Mouse (Mus musculus): Measurements from ENCODE around the gene Prf1. TPM values are rescaled to one million over a fixed set of nuclear protein-coding genes. Genes with fewer than 3 reads are reported as not detected.

The Prf1 gene
- polyA plus RNA-seq, 1 experiment from 2014 or later, result not detected

- Histone ChIP-seq H3K9me3 (no peaks in the 10 kb centered on the region), H3K27ac (replicated peaks) (no peak overlapping the region), H3K27me3 (no peaks in the 10 kb centered on the region), H3K9ac (replicated peaks) (no peak overlapping the region), H3K4me1 (no peaks in the 10 kb centered on the region), H3K4me2 (replicated peaks) (no peak overlapping the region), H3K36me3 (no peaks in the 10 kb centered on the region), H3K4me3 (no peak overlapping the region)
- 82% methylated on average over 8 of the region's 8 CpGs for WGBS
- ATAC-seq (ENCODE audit: low FRiP score, low read depth), result no peak
Observed at GRCm38 (mm10) chr10:61294242-61294641, 3.4 kb upstream of the Prf1 start.

- H3K4me1 ChIP-seq, result no peaks in the 10 kb centered on the region
- H3K4me2 ChIP-seq (replicated peaks), result no peak overlapping the region
- no peak for ATAC-seq (ENCODE audit: low FRiP score, low read depth)
- no peak overlapping the region for H3K27ac ChIP-seq (replicated peaks)
- WGBS, result 83% methylated on average over 8 of the region's 8 CpGs
- H3K9ac ChIP-seq (replicated peaks), result no peak overlapping the region
- no peaks in the 10 kb centered on the region for H3K9me3 ChIP-seq
- H3K27me3 ChIP-seq, result no peaks in the 10 kb centered on the region
- H3K4me3 ChIP-seq, result no peak overlapping the region
- H3K36me3 ChIP-seq, result no peaks in the 10 kb centered on the region
Observed at GRCm38 (mm10) chr10:61296713-61297445, 754 bp upstream of the Prf1 start.

DNA sequence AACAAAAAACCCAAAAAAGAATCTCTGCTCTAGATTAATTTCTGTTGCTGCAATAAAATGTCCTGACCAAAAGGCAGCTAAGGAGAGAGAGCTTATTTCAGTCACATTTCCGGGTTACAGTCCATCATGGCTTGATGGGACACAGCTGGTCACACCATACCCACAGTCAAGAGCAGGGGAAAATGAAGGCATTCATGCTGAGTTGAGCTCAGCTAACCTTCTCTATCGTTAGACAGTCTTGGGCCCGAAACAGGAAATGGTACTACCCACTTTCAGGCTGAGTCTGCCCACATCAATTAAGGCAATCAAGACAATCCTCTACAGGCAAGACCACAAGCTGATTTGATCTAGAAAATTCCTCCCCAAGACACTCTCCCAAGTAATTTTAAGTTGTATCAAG lies 3.4 kb downstream of the Prf1 start:
- H3K27me3 ChIP-seq, result no peaks in the 10 kb centered on the region

DNA sequence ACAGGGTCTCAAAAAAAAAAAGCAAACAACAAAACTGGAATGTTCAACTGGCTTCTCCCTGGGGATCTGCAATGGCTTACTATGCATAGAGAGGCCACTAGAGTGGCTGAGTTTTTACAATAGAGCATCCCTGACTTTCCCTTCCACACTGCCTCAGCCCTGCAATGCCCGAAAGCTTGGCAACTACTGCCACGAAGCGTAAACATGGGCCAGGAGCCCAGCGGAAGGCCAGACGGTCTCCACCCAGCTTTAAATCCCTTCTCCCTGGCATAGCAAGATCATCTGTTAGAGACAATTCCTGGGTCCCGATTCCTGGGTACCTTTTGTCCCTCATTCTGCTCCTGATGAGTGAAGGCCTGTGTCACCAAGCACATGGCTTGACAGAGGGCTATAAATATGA lies 6.4 kb downstream of the Prf1 start:
- no peaks in the 10 kb centered on the region for H3K4me1 ChIP-seq
- H3K9me3 ChIP-seq, result no peaks in the 10 kb centered on the region
- H3K4me2 ChIP-seq (replicated peaks), result no peak overlapping the region
- no peak overlapping the region for H3K9ac ChIP-seq (replicated peaks)
- no peak overlapping the region for H3K27ac ChIP-seq (replicated peaks)
- no peak for ATAC-seq (ENCODE audit: low FRiP score, low read depth)
- no peak overlapping the region for H3K4me3 ChIP-seq
- H3K36me3 ChIP-seq, result no peaks in the 10 kb centered on the region
- whole genome bisulfite sequencing, result 82% methylated on average over 6 of the region's 6 CpGs
- no peaks in the 10 kb centered on the region for H3K27me3 ChIP-seq

More for the DNA sequence above, 3.4 kb downstream of the Prf1 start:
- ATAC-seq (ENCODE audit: low FRiP score, low read depth), result no peak
- Histone ChIP-seq H3K4me1 (no peaks in the 10 kb centered on the region), H3K9ac (replicated peaks) (no peak overlapping the region), H3K9me3 (no peaks in the 10 kb centered on the region), H3K36me3 (no peaks in the 10 kb centered on the region), H3K27ac (replicated peaks) (no peak overlapping the region), H3K4me2 (replicated peaks) (no peak overlapping the region), H3K4me3 (no peak overlapping the region)
- 91% methylated on average over 3 of the region's 3 CpGs for WGBS

DNA sequence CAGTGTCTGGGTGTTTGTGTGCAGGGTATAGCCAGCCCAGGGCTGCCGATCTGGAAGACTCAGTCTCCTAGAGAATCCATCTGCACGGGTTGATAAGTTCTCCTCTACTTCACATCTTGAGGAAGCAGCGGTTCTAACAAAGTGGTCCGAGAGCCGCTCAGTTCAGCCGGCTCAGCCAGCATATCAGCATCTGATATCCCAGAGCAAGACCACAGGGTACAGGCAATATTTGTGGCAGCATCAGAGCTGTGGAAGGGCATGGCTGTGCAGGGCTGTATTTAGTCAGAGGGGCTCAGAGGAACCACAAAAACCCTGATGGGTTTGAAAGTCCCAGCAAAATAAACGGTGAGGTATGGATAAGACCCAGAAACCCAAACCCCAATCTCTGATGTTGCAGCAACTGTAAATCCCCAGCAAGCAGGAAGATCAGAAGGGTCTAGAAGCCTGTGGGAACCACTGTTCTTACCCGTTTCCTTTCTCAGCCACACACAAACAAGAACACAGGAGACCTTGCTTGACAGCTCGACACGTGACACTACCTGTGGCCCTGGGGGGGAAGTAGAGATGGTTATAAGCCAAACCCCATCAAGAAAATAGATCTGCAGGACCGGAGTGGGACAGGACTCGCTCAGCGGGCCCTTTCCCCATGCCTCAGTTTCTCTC lies 8.4 kb downstream of the Prf1 start:
- no peak overlapping the region for H3K27ac ChIP-seq (replicated peaks)
- no peak overlapping the region for H3K4me3 ChIP-seq
- H3K4me1 ChIP-seq, result no peaks in the 10 kb centered on the region
- no peaks in the 10 kb centered on the region for H3K27me3 ChIP-seq
- no peak overlapping the region for H3K4me2 ChIP-seq (replicated peaks)
- no peaks in the 10 kb centered on the region for H3K9me3 ChIP-seq
- no peaks in the 10 kb centered on the region for H3K36me3 ChIP-seq
- no peak overlapping the region for H3K9ac ChIP-seq (replicated peaks)
- 90% methylated on average over 13 of the region's 13 CpGs for WGBS
- no peak for ATAC-seq (ENCODE audit: low FRiP score, low read depth)

GRCm38 (mm10) chr10:61308706-61309320 lies 11.2 kb downstream of the Prf1 start:
- no peak for ATAC-seq (ENCODE audit: low FRiP score, low read depth)
- H3K9ac ChIP-seq (replicated peaks), result no peak overlapping the region
- WGBS, result 56% methylated on average over 12 of the region's 12 CpGs

DNA sequence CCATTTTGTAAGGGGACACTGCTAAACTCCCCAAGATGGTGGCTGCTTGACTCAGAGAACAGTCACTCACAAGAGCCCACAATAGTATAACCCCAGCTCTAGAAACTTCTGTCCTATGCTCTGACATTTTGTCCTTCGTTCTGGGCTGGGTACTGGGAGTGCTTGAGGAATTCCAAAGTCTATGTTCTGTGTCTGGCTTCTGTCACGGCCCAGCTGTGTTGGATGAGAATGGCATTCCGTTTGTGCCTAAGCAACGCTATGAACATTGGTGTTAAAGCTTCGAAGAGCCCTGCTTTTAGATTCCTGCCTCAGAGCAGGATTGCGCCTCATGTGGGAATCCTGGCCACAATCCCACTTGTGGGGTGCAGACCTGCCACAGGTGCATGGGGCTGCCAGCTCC lies 14.5 kb downstream of the Prf1 start:
- H3K4me1 ChIP-seq, result peaks cover 7% of the 10 kb centered on the region; the same call in 1 of the 2 replicates
- ATAC-seq (ENCODE audit: low FRiP score, low read depth), result no peak
- no peak overlapping the region for H3K27ac ChIP-seq (replicated peaks)
- no peak overlapping the region for H3K9ac ChIP-seq (replicated peaks)
- H3K4me3 ChIP-seq, result no peak overlapping the region
- no peaks in the 10 kb centered on the region for H3K36me3 ChIP-seq
- WGBS, result 92% methylated on average over 6 of the region's 6 CpGs
- H3K4me2 ChIP-seq (replicated peaks), result no peak overlapping the region
- H3K27me3 ChIP-seq, result no peaks in the 10 kb centered on the region
- H3K9me3 ChIP-seq, result no peaks in the 10 kb centered on the region

More at GRCm38 (mm10) chr10:61308706-61309320, 11.2 kb downstream of the Prf1 start:
- no peak overlapping the region for H3K4me2 ChIP-seq (replicated peaks)
- no peak overlapping the region for H3K27ac ChIP-seq (replicated peaks)
- no peaks in the 10 kb centered on the region for H3K4me1 ChIP-seq
- no peaks in the 10 kb centered on the region for H3K36me3 ChIP-seq
- H3K4me3 ChIP-seq, result no peak overlapping the region
- no peaks in the 10 kb centered on the region for H3K9me3 ChIP-seq
- no peaks in the 10 kb centered on the region for H3K27me3 ChIP-seq

GRCm38 (mm10) chr10:61312754-61313153 lies 15.1 kb downstream of the Prf1 start:
- Histone ChIP-seq H3K9me3 (no peaks in the 10 kb centered on the region), H3K4me1 (peaks cover 7% of the 10 kb centered on the region; the same call in 1 of the 2 replicates), H3K9ac (replicated peaks) (no peak overlapping the region), H3K27ac (replicated peaks) (no peak overlapping the region), H3K36me3 (no peaks in the 10 kb centered on the region), H3K4me3 (no peak overlapping the region), H3K27me3 (no peaks in the 10 kb centered on the region), H3K4me2 (replicated peaks) (no peak overlapping the region)
- ATAC-seq (ENCODE audit: low FRiP score, low read depth), result no peak
- 77% methylated on average over 7 of the region's 7 CpGs for WGBS

GRCm38 (mm10) chr10:61313750-61314149 lies 16.1 kb downstream of the Prf1 start:
- 74% methylated on average over 7 of the region's 7 CpGs for WGBS
- Histone ChIP-seq H3K4me3 (no peak overlapping the region), H3K4me2 (replicated peaks) (no peak overlapping the region), H3K27me3 (no peaks in the 10 kb centered on the region), H3K9me3 (no peaks in the 10 kb centered on the region), H3K27ac (replicated peaks) (no peak overlapping the region), H3K4me1 (peaks cover 7% of the 10 kb centered on the region; the same call in 1 of the 2 replicates), H3K36me3 (no peaks in the 10 kb centered on the region), H3K9ac (replicated peaks) (no peak overlapping the region)
- no peak for ATAC-seq (ENCODE audit: low FRiP score, low read depth)

- H3K36me3 ChIP-seq, result 0 out of 2 replicates have a peak, but pooled peaks cover 4% of the 10 kb centered on the region
- no peak overlapping the region for H3K27ac ChIP-seq (replicated peaks)
- no peaks in the 10 kb centered on the region for H3K9me3 ChIP-seq
- no peaks in the 10 kb centered on the region for H3K27me3 ChIP-seq
- H3K9ac ChIP-seq (replicated peaks), result no peak overlapping the region
- H3K4me2 ChIP-seq (replicated peaks), result no peak overlapping the region
- H3K4me3 ChIP-seq, result no peak overlapping the region
- H3K4me1 ChIP-seq, result peaks cover 7% of the 10 kb centered on the region; the same call in 1 of the 2 replicates
- WGBS, result 17% methylated on average over 9 of the region's 9 CpGs
- no peak for ATAC-seq (ENCODE audit: low FRiP score, low read depth)
Observed at GRCm38 (mm10) chr10:61315324-61315880, 17.8 kb downstream of the Prf1 start.

DNA sequence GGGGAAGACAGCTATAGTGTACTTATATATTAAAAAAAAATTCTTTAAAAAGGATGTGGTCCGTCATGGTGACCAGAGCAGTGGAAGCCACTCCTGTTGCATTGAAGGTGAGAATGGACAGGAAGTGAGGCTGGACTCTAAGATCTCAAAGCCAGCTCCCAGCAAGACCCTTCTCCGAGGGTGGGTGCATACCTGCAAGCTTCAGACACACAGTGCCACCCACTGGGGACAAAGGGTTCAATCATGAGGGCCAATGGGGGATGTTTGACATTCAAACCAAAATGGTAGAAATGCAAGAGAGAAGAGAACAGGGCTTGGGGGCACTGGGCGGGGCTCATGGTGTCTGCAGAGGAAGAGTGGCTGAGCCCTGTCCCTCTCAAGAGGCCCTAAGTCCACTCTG lies 20.9 kb downstream of the Prf1 start:
- Histone ChIP-seq H3K9ac (replicated peaks) (no peak overlapping the region), H3K4me1 (peaks cover 7% of the 10 kb centered on the region; the same call in 1 of the 2 replicates), H3K27me3 (no peaks in the 10 kb centered on the region), H3K4me3 (no peak overlapping the region), H3K27ac (replicated peaks) (no peak overlapping the region), H3K9me3 (no peaks in the 10 kb centered on the region), H3K4me2 (replicated peaks) (no peak overlapping the region), H3K36me3 (0 out of 2 replicates have a peak, but pooled peaks cover 4% of the 10 kb centered on the region)
- 90% methylated on average over 3 of the region's 3 CpGs for WGBS
- no peak for ATAC-seq (ENCODE audit: low FRiP score, low read depth)

DNA sequence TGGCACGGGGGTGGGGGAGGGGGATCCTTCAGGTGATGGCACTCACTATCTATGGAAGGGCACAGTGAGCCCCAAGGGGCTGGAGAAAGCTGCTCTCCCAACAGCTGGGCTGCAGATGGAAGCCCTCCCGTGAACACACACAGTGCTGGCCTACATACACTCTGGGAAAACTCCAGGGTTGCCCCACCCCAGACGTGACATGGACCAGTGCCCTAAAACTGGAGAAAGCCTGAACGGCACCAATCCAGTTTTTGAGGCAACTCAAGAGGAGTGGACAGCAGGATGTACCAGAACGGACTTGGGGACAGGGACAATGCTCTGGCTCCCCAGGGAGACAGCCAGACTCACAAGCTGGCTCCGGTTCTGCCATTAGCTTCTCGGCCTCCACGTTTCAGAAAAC lies 27.1 kb downstream of the Prf1 start:
- Histone ChIP-seq H3K4me1 (peaks cover 9% of the 10 kb centered on the region), H3K9ac (replicated peaks) (no peak overlapping the region), H3K27ac (replicated peaks) (no peak overlapping the region), H3K4me3 (no peak overlapping the region), H3K4me2 (replicated peaks) (no peak overlapping the region), H3K27me3 (no peaks in the 10 kb centered on the region), H3K9me3 (no peaks in the 10 kb centered on the region), H3K36me3 (no peaks in the 10 kb centered on the region)
- 80% methylated on average over 8 of the region's 8 CpGs for WGBS
- ATAC-seq (ENCODE audit: low FRiP score, low read depth), result no peak
